Mouse (Mus musculus) c-Kit-positive CD71-negative TER-119-negative erythroid progenitor cells, embryonic 14.5 days (primary cell): ENCODE data around the gene D030056L22Rik.

ENCODE experiments used
- DNase-seq: peaks from one replicate; pipeline ENCODE4 v3.0.0-alpha.2; 2013; ENCODE audit warnings: low read depth

D030056L22Rik gene

DNA sequence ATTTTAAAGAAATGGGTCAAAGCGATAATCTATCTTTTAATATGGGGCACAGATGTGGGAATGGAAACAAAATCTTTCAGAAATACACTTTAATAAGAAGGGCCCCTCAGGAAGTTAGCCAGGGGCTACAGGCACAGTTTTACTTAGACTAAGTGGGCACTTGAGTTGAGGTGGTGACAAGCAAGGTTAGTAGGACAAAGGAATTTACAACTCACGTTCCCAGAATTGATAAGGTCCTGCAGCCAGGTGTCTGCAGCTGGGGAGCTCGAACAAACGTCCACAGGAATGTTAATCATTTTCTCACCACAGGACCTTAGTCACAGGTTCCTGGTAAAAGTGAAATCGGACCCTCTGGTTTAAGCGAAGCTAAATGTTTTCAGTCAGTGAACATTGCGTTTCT is 18.1 kb downstream of the D030056L22Rik start:
- no peak for DNase-seq

DNA sequence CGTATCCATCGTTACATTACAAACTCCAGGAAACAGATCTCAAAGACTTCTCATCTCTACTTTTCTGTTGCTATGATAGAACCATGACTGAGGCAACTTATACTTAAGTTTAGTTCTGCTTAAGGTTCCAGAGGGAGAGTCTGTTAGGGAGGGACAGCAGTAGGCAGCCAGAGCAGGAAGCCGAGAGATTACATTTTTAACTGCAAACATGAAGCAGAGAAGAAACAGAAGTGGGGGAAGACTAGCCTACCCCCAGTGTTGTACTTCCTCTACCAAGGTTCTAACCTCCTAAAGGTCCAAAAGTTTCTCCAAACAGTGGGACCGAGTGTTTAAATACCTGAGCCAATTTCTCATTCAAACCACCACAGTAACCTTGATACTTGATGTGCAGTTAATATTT is 22.9 kb downstream of the D030056L22Rik start:
- DNase-seq = no peak

DNA sequence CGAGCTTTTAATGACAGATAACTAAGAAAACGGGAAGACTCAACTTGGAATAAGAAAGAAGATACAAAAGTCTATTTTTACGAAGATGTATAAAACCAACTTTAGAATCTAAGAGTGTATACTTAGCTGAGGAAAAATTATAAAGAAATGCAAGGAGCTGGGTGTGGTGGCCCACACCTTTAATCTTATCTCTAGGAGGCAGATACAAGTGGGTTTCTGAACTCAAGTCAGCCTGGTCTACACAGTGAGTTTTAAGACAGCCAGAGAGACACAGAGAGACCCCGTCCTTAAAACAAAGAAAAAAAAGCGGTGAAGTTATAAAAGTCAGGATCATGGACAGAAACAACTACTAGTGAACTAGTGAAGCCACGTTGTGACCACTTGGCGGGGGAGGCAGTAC is 26.2 kb downstream of the D030056L22Rik start:
- DNase-seq = no peak

DNA sequence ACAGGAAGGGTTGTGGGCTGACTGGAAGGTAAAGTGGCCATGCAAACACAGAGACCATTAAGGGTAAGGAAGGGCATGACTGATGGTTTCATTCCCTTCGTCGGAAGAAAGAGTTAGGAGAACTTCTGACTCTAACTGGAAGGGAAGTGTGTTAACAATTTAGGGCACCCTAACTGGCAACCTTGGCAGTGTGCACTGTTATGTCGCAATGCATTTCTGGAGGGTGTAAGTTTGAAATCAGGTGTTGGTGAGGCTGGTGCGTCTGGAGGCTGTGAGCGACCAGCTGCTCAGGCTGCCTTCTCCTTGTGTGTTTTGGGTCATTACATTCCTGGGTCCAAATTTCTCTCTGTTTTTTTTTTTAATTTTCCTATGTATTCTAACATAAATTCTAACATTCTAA is 31.0 kb downstream of the D030056L22Rik start:
- DNase-seq = no peak

DNA sequence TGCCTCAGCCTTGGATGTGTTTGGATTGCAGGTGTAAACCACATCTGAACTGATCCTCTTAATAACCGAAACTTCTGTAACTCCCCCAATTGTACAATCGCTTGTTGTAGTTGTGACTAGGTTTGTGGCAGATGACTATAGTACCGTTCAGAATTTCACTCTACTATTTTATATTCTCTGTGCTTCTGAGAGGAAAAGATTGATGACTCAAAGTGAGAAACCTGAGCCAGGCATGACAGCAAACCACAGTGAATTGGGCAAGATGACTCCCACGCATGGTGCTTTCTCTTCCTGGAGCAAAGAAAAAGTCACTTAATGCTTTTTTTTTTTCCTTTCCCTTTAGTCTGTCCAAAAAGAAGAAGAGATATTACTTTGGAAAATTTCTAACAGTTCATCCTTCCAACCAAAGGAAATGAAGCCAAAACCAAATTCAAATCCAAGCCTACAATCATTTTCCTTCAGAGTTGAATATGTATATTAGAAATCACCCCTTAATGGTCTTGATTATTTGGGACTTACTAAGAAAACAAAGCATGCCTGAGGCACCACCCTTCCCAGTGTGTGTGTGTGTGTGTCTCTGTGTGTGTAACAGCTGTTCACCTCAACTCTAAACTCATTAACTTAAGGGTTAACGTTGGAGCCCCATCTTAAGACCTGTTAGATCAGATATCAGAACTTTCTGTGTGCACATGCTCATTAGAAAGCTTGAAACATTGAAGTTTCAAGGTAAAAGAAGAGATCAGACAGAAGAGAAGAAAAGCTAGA is 33.8 kb downstream of the D030056L22Rik start:
- no peak for DNase-seq

DNA sequence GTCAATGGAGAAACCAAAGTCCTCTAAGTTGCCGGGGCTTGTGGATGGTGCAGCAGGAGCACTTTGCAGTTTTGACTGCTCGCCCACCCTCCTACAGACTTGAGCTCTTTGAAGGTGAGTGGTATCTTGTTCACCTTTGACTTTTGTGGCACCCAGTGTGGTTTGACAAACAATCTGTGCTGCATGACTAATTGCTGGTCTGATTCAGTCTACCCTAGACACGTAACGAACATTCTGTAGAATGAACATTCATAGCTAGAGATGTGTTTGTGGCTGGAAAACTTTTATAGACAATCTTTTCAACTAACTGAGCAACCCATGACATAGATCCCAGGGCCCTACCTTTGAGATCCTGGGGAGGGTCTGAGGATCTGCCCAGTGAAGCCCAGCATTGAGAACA is 34.4 kb downstream of the D030056L22Rik start:
- DNase-seq = no peak

DNA sequence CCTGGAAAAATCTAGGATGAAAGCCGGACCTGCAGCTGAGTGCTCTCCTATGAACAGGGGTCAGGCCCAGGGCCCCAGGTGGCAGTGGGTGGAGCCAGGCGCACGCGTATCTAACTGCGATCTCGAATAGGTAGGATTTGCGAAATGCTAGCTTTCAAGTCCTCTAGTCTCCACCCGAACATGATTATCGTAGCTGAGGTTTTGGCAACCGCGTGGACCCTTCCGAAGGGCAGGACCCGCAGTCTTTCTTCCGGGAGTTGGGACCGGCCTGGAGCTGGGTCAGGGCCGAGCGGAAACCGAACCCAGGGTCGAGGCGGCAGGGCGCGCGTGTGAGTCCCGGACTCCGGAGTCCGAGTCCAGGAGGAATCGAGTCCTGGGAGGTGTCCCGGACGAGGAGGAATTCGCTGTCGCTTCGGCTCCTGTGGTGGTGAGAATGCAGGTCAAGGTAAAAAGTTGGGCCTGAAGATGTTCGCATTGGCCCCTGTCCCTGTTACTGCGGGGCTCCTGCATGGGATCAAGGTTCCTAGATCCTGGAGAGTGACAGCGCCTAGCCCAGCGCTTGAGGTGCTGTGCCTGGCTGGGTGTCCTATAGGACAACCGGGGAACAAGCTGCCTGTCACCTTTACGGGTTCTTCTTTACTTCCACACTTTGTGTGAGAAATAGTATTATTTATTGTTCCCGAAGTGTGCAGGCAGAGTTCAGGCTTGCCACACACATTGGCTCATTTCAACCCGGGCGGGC is 36.8 kb downstream of the D030056L22Rik start, which contains the start of gene Trpm6:
Trpm6 (plus strand) TSS at position 386 of the 742 bp plus-strand sequence.
- no peak for DNase-seq

DNA sequence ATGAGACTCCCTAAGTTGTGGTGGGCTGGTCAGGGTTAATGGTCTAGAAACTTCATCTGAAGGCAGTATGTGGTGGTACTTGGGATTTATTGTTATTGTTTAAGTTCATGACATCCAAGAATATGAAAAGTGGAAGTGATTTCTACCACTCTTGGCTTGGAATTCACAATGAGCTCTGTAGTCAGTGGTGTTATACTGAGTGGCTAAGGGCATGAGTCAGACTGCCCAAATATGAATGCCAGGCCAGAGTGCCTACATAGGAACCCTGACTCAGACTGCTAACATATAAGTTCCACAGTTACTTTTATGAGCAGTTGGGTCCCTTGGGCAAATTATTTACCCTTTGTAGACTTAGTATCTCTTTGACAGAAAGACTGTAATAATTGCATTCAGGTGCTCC is 44.2 kb downstream of the D030056L22Rik start:
- DNase-seq = no peak

DNA sequence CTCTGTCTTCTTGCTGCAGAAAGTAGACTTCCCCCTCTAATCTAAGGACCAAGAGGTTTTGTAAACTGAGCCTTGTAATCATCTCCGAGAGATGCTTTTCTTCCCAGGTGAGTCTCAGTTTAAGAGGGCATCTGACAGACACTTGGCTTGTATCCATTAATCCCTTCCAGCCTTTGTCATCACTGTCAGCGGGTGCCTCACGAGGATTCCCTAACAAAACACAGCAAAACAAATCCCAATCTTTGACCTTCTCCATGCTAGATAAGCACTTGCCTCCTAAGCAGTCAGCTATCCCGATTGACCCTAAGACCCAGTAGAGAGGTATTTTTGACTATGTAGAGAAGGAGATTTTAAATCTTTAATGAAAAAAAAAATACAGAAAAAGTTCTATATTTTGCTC is 44.7 kb downstream of the D030056L22Rik start:
- DNase-seq = no peak

DNA sequence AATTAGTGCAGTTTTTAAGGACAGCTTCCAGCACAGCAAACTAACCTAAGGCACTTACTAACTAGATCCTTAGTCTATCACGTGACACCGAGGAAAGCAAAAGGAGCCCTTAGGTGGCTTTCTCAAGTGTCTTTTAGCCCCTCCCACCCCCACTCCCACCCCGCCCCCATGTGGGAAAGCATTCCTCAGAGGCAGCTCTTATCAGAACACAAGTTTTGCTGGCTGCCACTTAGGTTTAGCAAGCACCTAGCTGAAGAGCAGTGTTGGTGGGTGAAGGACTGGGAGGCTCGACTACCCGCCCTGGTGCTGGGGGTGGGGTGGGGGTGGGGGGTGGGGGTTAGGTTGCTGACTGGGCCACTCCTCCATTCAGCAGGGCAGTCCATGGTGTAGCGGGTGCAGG is 45.3 kb downstream of the D030056L22Rik start:
- DNase-seq = no peak

DNA sequence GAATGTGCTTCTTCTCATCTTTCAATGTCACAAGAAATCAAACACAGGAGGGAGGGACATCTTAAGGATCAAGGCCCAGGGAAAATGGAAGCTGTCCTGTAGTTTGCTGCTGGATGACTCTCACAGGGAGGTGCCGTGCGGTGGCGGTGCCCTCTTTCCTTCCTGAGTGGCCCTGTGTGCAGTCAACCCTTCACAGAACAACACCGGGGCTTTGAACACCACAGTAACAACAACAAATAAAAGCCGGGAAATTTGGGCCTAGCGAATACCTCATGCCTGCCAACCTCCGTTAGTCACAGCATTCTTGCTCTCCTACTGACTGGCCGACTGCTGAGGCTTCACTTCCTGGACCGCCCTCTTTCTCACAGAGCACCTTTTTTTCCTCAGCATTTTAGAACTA is 45.9 kb downstream of the D030056L22Rik start:
- DNase-seq = no peak

DNA sequence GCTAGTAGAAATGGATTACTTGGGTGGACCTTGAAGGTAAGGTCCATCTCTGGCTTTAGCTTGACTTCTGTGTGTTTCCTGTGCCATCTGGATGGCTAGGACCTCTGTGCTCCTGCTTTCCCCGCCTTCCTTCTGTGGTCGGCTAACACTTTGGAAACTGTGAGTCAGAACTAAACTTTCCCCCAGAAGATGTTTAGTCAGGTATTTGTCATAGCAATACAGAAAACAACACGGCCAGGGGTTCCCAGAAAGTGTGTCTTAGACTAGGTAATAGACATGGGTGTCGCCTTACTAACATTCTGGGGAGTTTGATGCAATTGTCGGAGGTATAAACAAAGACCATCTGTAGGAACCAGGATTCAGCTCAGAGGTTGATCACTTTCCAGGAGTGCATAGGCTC is 53.4 kb downstream of the D030056L22Rik start:
- DNase-seq = no peak
